Mouse (Mus musculus): ENCODE data around the gene Adamtsl2. TPM values are rescaled to one million over a fixed set of nuclear protein-coding genes. Genes with fewer than 3 reads are reported as not detected.

Adamtsl2 gene
- total and polyA plus RNA-seq, 3 experiments, result 0.13 TPM; not detected in 2

DNA sequence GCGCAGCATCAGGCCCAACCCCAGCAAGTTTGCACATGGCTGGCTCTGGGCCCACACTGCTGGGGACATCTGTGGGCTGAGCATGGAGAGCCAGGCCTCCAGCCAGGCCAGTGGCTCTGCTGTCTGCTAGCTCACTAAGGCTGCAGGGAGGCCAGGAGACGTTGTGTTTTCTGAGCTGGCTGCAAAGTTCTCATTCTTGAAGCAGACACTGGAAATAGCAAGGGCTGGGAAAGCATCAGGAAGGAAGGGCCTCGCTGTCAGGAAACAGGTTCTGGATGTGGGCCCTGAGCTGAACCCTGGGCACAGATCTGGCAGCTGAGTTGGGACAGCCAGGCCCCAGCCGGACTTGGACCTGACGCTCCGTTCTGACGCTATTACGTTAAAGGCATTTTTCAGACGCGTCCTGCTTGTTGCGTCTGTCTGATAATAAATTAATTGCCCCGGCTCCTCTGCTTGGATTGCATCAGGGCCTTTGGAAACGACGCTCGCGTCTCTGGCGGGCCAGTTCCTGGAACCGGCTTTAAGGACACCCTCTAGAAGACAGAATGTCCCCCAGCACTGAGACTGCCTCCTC, 9.0 kb downstream of the Adamtsl2 start:
- Histone ChIP-seq H3K4me1 (ENCODE audit: control insufficient read depth in 1 of 2, insufficient read depth in 2 of 2) (peaks cover 2 to 5% of the 10 kb centered on the region in 2 experiments; a peak in 2 of 4 replicates), H3K27ac (ENCODE audit: insufficient read depth, low read depth) (no peak overlapping the region), H3K4me2 (ENCODE audit: insufficient read depth, low read depth, poor library complexity, severe bottlenecking) (no peak overlapping the region), H3K27me3 (replicated peaks) (peaks cover 10% of the 10 kb centered on the region), H3K9ac (ENCODE audit: insufficient read depth, low read depth) (no peak overlapping the region), H3K79me2 (replicated peaks; ENCODE audit: control insufficient read depth, extremely low read depth, insufficient read depth, poor library complexity, severe bottlenecking) (no peaks in the 10 kb centered on the region), H3K9me3 (replicated peaks; ENCODE audit: low read length) (no peaks in the 10 kb centered on the region), H3K36me3 (replicated peaks in 1 of 2; ENCODE audit: control insufficient read depth in 1 of 2, insufficient read depth in 1 of 2, low read length in 1 of 2) (no peaks in the 10 kb centered on the region), H3K4me3 (replicated peaks in 1 of 3; ENCODE audit: low read depth in 2 of 3, low read length in 2 of 3, poor library complexity in 1 of 3) (no peak overlapping the region)
- TF ChIP-seq UBTF (IDR thresholded peaks at IDR 0.05; ENCODE audit: low read depth, low read length) (no peak), BHLHE40 (IDR thresholded peaks at IDR 0.05; ENCODE audit: low read depth, low read length) (no peak), RCOR1 (conservative IDR thresholded peaks at IDR 0.05; ENCODE audit: low read depth, low read length) (no peak), ZKSCAN1 (IDR thresholded peaks at IDR 0.05; ENCODE audit: borderline replicate concordance, low read depth, low read length) (no peak), HCFC1 (IDR thresholded peaks at IDR 0.05; ENCODE audit: low read depth, low read length) (no peak), SMC3 (IDR thresholded peaks at IDR 0.05; ENCODE audit: low read depth, low read length) (no peak), E2F4 (IDR thresholded peaks at IDR 0.05; ENCODE audit: insufficient replicate concordance, low read depth, low read length) (no peak), NELFE (IDR thresholded peaks at IDR 0.05; ENCODE audit: low read depth, low read length) (no peak), CTCF (conservative IDR thresholded peaks at IDR 0.05 in 1 of 2, IDR thresholded peaks at IDR 0.05 in 1 of 2; ENCODE audit: low read depth in 2 of 2, low read length in 2 of 2) (no peak), MAZ (IDR thresholded peaks at IDR 0.05; ENCODE audit: low read depth, low read length) (no peak), MYC (IDR thresholded peaks at IDR 0.05; ENCODE audit: low read depth, low read length) (no peak), SIN3A (IDR thresholded peaks at IDR 0.05; ENCODE audit: low read length) (no peak), PAX5 (IDR thresholded peaks at IDR 0.05; ENCODE audit: low read length) (no peak), TCF12 (IDR thresholded peaks at IDR 0.05; ENCODE audit: low read depth, low read length) (no peak), USF1 (IDR thresholded peaks at IDR 0.05; ENCODE audit: low read depth, low read length) (no peak), ELF1 (IDR thresholded peaks at IDR 0.05; ENCODE audit: low read depth, low read length) (no peak), MXI1 (IDR thresholded peaks at IDR 0.05; ENCODE audit: low read depth, low read length) (no peak)
- dilution Hi-C loops (cut with MboI; ENCODE audit: extremely low pct_ligation_motif_present, extremely low pct_unique_long_range_greater_than_20kb, low sequenced_read_pairs) (no loop called here), in situ Hi-C loops (cut with MboI; ENCODE audit: low pct_ligation_motif_present, low pct_unique_long_range_greater_than_20kb, low sequenced_read_pairs) (loop anchor here (5.0 to 25.0 kb wide), 2 partner anchors 34 to 349 kb away; partner anchors contain the start of genes Brd3os and Vav2)
- DNase-seq (ENCODE audit: extremely low read depth), result no peak

GRCm38 (mm10) chr2:27088700-27089099, 9.5 kb downstream of the Adamtsl2 start:
- H3K27ac ChIP-seq (ENCODE audit: insufficient read depth, low read depth), result no peak overlapping the region
- peaks cover 2 to 4% of the 10 kb centered on the region in 2 experiments; a peak in 2 of 4 replicates for H3K4me1 ChIP-seq (ENCODE audit: control insufficient read depth in 1 of 2, insufficient read depth in 2 of 2)
- dilution Hi-C loops (cut with MboI; ENCODE audit: extremely low pct_ligation_motif_present, extremely low pct_unique_long_range_greater_than_20kb, low sequenced_read_pairs) (no loop called here), in situ Hi-C loops (cut with MboI; ENCODE audit: low pct_ligation_motif_present, low pct_unique_long_range_greater_than_20kb, low sequenced_read_pairs) (loop anchor here (5.0 to 25.0 kb wide), 2 partner anchors 34 to 349 kb away; partner anchors contain the start of genes Brd3os and Vav2)
- no peaks in the 10 kb centered on the region for H3K36me3 ChIP-seq (replicated peaks in 1 of 2; ENCODE audit: control insufficient read depth in 1 of 2, insufficient read depth in 1 of 2, low read length in 1 of 2)
- H3K4me2 ChIP-seq (ENCODE audit: insufficient read depth, low read depth, poor library complexity, severe bottlenecking), result no peak overlapping the region
- DNase-seq (ENCODE audit: extremely low read depth), result no peak
- no peak overlapping the region for H3K9ac ChIP-seq (ENCODE audit: insufficient read depth, low read depth)
- no peak for TF ChIP-seq SMC3 (IDR thresholded peaks at IDR 0.05; ENCODE audit: low read depth, low read length)
- no peak for TF ChIP-seq POLR2AphosphoS2 (IDR thresholded peaks at IDR 0.05; ENCODE audit: low read depth, low read length)
- no peak for TF ChIP-seq MXI1 (IDR thresholded peaks at IDR 0.05; ENCODE audit: low read depth, low read length)
- TF ChIP-seq E2F4 (IDR thresholded peaks at IDR 0.05; ENCODE audit: insufficient replicate concordance, low read depth, low read length), result no peak
- no peak for TF ChIP-seq ELF1 (IDR thresholded peaks at IDR 0.05; ENCODE audit: low read depth, low read length)
- TF ChIP-seq NRF1 (IDR thresholded peaks at IDR 0.05; ENCODE audit: low read depth, low read length), result no peak
- TF ChIP-seq CTCF (conservative IDR thresholded peaks at IDR 0.05 in 1 of 2, IDR thresholded peaks at IDR 0.05 in 1 of 2; ENCODE audit: low read depth in 2 of 2, low read length in 2 of 2), result no peak
- TF ChIP-seq TBP (conservative IDR thresholded peaks at IDR 0.05; ENCODE audit: low read depth, low read length), result no peak
- TF ChIP-seq ZC3H11A (IDR thresholded peaks at IDR 0.05; ENCODE audit: low read depth, low read length), result no peak
- no peak for TF ChIP-seq ZNF384 (IDR thresholded peaks at IDR 0.05; ENCODE audit: low read depth, low read length)
- no peak for TF ChIP-seq CHD1 (IDR thresholded peaks at IDR 0.05; ENCODE audit: low read depth, low read length)
- no peak for TF ChIP-seq USF1 (IDR thresholded peaks at IDR 0.05; ENCODE audit: low read depth, low read length)
- TF ChIP-seq PAX5 (IDR thresholded peaks at IDR 0.05; ENCODE audit: low read length), result no peak
- no peaks in the 10 kb centered on the region for H3K9me3 ChIP-seq (replicated peaks; ENCODE audit: low read length)
- H3K4me3 ChIP-seq (replicated peaks in 1 of 3; ENCODE audit: low read depth in 2 of 3, low read length in 2 of 3, poor library complexity in 1 of 3), result no peak overlapping the region
- H3K79me2 ChIP-seq (replicated peaks; ENCODE audit: control insufficient read depth, extremely low read depth, insufficient read depth, poor library complexity, severe bottlenecking), result no peaks in the 10 kb centered on the region
- H3K27me3 ChIP-seq (replicated peaks), result peaks cover 8% of the 10 kb centered on the region

Measured in CH12.LX (cell line).